Mouse (Mus musculus) erythroblast, embryonic 14.5 days (primary cell): ENCODE results near the gene Ache.

ENCODE experiments used
- GATA1 ChIP-seq: IDR thresholded peaks from 2 replicates; pipeline ENCODE4 v1.6.1; 2012; ENCODE audit warnings: low read length, inconsistent platforms, mixed read lengths
- TAL1 ChIP-seq: IDR thresholded peaks from 3 replicates; pipeline ENCODE4 v1.6.1; 2012; ENCODE audit warnings: low read length, inconsistent platforms, mixed read lengths

- TF ChIP-seq GATA1 (no peak), TAL1 (no peak)
Observed at GRCm38 (mm10) chr5:137337190-137337589, 49.9 kb downstream of the Ache start.
